Mouse (Mus musculus) layer of hippocampus, adult 2 months (tissue): Measurements from ENCODE around the gene Ror2. TPM values are rescaled to one million over a fixed set of nuclear protein-coding genes. Genes with fewer than 3 reads are reported as not detected.

Source experiments
- DNase-seq, 2 experiments: peaks; one replicate each; pipeline ENCODE4 v3.0.0; 2022; ENCODE audit warnings: low spot score in 2 of 2
- H3K27ac ChIP-seq: fragments of 200-600 bp; 2 replicates; pipeline ENCODE4 v1.8.1; 2022
- H3K4me3 ChIP-seq: fragments of 200-600 bp; 2 replicates; pipeline ENCODE4 v1.8.1; 2022; ENCODE audit warnings: mild to moderate bottlenecking
- CTCF ChIP-seq: fragments of 200-600 bp; conservative IDR thresholded peaks from 2 replicates; pipeline ENCODE4 v1.8.1; 2022; ENCODE audit warnings: antibody characterized with exemption, mild to moderate bottlenecking, moderate library complexity
- total RNA-seq, 2 experiments: library from RNA; stranded (reverse); gene quantifications; 2 replicates each; pipeline ENCODE4 v1.2.3; 2021

The Ror2 gene
- total RNA-seq, 2 experiments from 2014 or later = 0.90 to 1.3 TPM

DNA sequence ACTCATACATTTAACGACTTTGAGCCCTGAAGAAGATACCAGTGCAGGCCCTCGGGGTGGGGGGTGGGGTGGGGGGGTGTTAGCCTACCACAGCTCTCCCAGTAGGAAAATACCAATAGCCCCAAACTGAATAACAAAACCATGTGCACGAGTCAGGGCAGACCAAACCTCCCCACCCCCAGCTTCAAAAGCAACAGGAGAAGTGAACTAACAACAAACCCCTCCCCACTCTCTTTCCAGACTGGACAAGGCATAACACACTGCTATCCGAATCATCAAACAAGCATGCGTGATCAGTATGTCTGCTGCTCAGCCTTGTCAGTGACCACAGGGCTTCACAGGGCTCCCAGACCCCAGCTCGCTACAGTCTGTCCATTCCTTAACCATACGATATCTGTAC is 94.3 kb downstream of the Ror2 start:
- no peak for DNase-seq

DNA sequence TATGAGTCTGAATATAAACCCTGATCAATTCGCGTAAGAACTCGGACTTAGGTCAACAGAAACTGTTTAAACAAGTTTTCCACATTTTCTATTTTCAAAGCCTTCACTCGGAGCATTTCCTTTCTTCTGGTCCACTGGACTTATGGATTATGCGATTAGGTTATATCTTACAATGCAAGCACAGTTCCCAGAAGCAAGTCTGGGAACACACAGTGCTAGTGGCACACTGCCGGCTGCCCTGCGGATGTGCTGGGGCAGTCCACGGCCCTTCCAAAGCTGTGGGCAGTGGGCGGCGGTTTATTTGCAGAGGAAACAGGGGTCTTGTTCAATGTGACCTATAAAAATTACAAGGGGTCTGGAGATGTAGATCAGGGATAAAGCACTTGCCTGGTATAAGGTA is 97.0 kb downstream of the Ror2 start:
- H3K27ac ChIP-seq = no peak overlapping the region
- no peak for TF ChIP-seq CTCF
- DNase-seq = no peak
- no peak overlapping the region for H3K4me3 ChIP-seq

More for the DNA sequence above, 94.3 kb downstream of the Ror2 start:
- Histone ChIP-seq H3K4me3 (no peak overlapping the region), H3K27ac (no peak overlapping the region)
- no peak for TF ChIP-seq CTCF

DNA sequence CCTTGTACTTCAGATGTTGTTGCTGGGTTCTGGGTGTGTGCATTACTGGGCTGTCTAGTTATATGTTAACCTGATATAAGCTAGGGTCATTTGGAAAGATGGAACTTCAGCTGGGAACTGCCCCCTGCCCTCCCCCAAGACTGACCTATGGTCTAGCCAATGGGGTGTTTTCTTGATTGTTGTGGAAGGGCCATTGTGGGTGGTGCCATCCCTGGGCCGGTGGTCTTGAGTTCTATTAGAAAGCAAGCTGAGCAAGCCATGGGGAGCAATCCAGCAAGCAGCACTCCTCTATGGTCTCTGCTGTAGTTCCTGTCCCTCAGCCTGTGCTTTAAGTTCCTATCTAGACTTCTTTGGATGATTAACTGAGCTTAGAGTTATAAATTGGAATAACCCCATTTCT is 101.1 kb downstream of the Ror2 start:
- DNase-seq = no peak
- no peak for TF ChIP-seq CTCF
- Histone ChIP-seq H3K4me3 (no peak overlapping the region), H3K27ac (no peak overlapping the region)

DNA sequence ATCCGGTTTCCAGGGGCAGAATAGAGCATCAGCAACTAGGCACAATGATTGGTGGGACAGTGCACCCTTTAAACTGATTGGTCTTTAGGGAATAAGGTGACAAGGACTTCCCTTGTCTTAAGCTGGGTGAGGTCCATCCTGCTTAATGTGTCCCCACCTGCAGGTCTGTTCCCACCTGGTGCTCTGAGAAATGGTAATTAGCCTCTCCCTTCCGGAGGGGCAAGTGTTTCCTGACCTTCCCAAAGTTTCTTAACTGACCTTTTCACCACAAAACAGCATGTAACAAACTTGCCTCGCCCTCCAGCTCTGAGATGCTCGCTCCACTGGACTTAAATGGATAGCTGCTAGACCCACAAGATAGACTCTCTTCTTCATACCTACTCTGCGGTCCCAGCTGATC is 101.8 kb downstream of the Ror2 start:
- DNase-seq = no peak
- no peak overlapping the region for H3K27ac ChIP-seq
- TF ChIP-seq CTCF = no peak
- H3K4me3 ChIP-seq = no peak overlapping the region

DNA sequence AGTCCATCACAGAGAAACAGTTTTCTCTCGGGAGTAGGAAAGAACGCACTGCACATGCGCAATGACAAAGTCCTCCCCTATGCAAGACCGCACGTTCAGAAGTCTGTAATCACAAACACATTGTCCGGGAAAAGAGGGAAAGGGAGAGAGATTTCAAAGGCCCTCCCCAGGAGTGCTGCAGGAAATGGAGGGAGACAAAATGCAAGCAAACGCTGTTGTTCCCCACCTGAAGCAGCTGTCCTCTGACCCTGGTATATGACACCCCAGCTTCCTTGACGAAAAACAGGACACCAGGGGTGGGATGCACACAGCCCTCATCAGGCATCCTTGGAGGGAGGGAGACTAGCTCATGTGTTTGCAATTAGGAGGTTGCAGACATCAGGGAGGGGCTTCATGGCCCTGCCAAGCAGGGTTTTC is 102.8 kb downstream of the Ror2 start:
- no peak for DNase-seq
- TF ChIP-seq CTCF = no peak
- Histone ChIP-seq H3K4me3 (no peak overlapping the region), H3K27ac (no peak overlapping the region)

DNA sequence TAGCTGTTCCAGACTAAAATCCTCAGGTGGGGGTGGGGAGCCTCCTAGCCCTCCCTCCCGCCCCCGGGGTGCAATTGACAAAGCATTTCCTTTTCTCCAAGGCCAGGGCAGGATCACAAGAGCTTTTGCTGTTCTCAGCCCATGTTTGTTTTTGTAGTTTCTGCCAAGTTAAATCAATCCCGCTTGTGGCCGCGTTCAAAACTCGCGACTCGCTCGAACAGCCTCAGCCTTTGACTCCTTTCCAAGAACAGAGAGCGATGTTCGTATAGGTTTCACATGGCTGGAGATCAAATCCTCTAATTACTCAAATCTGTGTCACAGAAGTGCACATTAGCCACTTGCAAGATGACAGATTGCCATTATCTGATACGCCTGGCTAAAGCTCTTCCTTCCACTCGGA is 107.3 kb downstream of the Ror2 start:
- Histone ChIP-seq H3K27ac (no peak overlapping the region), H3K4me3 (peak overlapping the region; percentile 8; the same call in 1 of the 2 replicates)
- no peak for TF ChIP-seq CTCF
- DNase-seq = no peak

DNA sequence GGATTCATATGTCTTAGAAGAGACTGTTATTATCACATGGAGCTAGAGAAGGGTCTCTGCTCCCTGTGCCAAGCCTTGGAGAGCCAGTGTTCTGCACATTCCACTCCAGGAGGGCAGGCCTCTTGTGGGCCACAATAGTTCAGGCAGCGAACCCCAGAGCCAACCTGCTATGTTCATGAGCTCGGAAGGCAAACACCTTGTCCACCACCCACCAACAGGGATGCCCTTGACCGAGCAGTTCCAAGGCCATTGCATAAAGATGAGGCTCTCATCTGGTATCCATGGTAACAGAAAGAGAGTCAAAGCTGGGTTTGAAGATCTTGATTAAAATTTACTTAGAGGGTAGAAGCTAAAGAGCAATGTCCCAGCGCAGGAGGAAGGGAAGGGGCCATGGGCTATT is 107.8 kb downstream of the Ror2 start:
- no peak for DNase-seq
- Histone ChIP-seq H3K27ac (no peak overlapping the region), H3K4me3 (no peak overlapping the region)
- TF ChIP-seq CTCF = no peak

DNA sequence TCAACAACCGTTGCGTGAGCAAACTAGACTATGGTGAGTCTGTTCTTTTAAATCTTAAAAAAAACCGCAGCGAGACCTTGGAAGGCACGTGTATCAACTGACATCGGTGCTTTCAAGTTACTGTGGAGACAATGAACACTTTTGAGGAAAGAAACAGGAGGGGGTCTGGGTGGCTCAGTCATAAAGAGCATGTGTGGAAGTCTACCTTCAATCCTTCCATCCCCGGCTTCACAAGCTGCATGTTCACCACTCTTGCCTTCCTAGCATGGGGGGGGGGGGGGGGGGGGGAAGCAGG is 108.6 kb downstream of the Ror2 start:
- DNase-seq = no peak
- no peak overlapping the region for H3K27ac ChIP-seq
- TF ChIP-seq CTCF = no peak
- H3K4me3 ChIP-seq = no peak overlapping the region

DNA sequence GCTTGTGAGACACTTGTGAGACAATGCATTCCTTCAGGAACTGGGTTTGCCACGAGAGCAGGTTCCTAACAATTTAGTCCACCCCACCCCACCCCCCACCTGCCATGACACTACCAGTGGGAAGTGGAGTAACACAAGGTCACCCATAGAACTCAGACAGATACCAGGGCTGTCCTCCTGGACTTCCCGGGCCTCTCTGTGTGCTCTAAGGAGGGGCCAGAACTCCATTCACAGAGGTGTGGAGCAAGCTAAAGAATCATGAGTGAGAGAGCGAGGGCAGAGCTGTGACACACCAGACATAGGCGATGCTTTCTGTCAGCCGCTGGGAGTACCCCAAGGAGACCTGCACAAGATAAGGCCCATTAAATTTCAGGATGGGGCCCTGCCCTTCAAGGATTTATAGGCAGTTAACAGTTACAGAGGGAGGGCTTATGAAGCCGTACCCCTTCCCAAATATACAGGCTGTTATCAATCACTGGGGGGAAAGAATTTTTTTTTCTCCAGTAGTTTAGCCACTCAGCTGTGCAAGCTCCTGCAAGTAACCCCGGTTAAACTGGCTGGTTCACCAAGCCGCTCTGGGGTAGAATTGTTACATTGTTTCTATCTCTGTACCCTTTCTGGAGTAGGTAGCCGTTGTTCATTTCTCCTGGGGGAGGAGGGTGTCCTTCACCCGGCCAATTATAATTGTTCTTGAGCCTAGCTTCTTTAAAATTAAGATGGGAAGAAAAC is 109.1 kb downstream of the Ror2 start:
- no peak for DNase-seq
- Histone ChIP-seq H3K4me3 (no peak overlapping the region), H3K27ac (no peak overlapping the region)
- no peak for TF ChIP-seq CTCF

DNA sequence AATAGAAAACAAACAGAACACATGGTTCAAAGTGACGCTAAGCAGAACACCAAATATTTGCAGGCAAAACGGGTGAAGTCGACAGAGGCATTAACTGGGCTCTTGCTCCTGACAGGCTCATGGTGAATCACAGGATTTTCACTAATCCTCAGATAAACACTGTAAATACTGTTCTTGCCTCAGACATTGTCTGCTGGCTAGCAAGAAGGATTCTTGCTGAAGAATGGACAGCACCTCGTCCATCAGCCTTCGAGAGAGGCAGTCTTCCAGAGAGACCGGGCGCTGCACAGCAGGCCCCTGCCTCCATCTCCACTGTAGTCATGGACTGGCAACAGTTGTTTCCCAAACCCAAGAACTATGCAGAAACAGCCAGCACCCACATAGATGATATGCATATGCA is 110.9 kb downstream of the Ror2 start:
- Histone ChIP-seq H3K27ac (no peak overlapping the region), H3K4me3 (no peak overlapping the region)
- TF ChIP-seq CTCF = no peak
- DNase-seq = no peak

DNA sequence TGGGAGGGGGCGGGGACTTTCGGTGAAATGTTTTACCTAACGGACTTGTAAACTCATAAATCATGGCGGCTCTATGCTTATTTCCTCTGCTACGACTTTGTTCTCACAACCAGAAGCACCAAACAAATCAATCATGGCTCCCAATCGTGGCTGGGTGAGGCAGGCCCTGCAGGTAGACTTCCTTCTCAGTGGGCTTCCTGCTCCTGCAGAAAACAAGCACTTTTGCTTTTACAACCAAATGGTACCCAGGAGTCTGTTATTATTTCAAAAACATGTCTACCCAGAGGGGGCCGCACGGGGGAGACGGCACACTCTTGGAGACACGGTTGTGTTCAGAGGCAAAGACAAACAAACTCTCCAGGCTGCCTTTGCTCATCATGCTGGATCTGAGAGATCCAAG is 122.3 kb downstream of the Ror2 start:
- Histone ChIP-seq H3K4me3 (no peak overlapping the region), H3K27ac (no peak overlapping the region)
- no peak for TF ChIP-seq CTCF
- no peak for DNase-seq

DNA sequence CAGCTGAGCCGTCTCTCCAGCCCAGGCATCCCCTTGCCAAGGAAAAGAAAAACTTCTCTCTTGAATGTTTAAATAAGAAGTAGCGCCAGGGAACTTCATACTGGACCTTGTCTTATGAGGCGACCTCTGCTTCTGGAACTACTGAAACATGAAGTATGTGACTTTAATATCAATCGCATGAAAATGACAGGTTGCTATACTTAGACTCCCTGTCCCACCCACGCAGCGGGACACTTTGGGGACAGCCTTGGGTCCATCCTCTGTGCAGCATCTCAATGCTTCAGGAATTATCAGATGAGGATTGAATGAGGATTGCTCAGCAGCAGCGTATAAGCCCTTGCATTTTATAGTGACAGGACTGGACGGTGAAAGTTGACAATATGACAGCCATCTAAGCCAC is 122.9 kb downstream of the Ror2 start:
- H3K4me3 ChIP-seq = no peak overlapping the region
- H3K27ac ChIP-seq = no peak overlapping the region
- TF ChIP-seq CTCF = no peak
- DNase-seq = no peak

DNA sequence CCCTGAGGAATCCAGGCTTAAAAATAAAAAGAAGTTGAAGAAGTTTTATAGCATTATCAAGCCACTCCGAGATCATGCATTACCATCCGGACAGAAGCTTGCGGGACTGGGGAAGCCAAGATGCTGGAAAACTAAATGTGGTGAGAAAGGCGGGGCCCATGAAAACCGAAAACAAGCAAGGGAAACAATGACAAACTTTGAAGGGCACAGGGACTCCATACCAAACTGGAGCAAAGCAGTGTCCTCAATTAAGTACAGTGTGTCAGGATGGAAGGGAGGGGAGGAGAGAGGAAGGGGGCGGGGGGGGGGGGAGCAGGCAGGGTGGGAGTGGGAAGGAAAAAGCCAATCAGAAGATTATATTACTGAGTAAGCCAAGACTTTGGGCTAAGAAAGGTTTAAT is 126.4 kb downstream of the Ror2 start:
- DNase-seq = no peak
- H3K4me3 ChIP-seq = no peak overlapping the region
- no peak overlapping the region for H3K27ac ChIP-seq
- no peak for TF ChIP-seq CTCF

DNA sequence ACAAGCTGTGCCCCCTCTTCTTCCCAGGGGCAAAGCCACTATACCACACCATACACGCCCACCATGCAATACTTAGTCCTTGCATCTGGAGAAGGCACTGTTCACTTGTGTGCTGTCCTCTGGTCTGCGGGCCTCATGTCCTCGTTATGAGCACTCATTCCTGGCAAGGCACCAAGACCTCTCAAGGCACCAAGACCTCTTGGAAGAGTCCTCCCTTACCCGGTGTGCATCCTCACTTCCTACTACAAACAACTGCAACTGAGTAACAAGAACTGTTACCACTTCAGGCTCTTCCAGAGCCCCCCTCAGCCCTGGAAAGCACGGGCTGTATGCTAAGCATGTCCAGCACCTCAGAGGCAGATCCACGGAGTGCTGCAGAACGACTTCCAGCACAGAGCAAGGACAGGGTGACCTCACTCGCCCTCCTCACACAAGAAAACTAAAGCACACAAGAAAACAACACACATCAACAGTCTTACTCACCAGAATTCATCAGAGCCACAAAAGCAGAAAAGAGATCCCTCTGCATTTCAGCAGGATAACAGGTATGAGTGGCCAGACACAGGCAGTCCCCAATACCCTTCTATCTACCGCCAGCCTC is 127.4 kb downstream of the Ror2 start:
- no peak for TF ChIP-seq CTCF
- no peak for DNase-seq
- H3K27ac ChIP-seq = no peak overlapping the region
- no peak overlapping the region for H3K4me3 ChIP-seq

DNA sequence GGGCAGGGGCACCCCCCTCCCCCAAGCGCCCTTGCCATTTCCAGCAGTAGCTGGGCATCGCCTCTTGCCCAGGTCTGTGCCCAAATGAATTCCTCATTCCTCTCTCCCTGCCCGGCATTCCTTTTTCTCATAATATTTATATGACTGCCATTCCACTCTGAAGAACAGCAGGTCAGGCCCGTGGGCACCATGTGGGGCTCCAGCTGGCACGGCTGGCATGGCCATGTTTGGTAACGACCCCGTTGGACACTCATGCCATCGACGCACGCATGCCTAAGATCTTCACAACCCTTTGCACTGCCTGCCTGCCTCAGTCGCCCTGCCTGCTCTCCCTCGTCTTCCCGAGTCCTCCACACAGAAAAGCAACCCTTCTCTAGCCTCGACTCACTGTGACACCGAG is 129.0 kb downstream of the Ror2 start:
- Histone ChIP-seq H3K4me3 (no peak overlapping the region), H3K27ac (no peak overlapping the region)
- DNase-seq = no peak
- TF ChIP-seq CTCF = no peak
